Mouse (Mus musculus): ENCODE results near the gene Tbx2.

GRCm38 (mm10) chr11:85876059-85876788, 43.9 kb downstream of the Tbx2 start:
- TF ChIP-seq CTCF (IDR thresholded peaks at IDR 0.05; ENCODE audit: borderline replicate concordance, control insufficient read depth, extremely low read depth, insufficient read depth, low read length, poor library complexity) (no peak), POLR2A (IDR thresholded peaks at IDR 0.05; ENCODE audit: control insufficient read depth, extremely low read depth, insufficient read depth, low read length, poor library complexity) (no peak)

Data from thymus, adult 2 months (tissue).